Mouse (Mus musculus) thymus, postnatal 10 days (tissue): ENCODE results near the gene Pkib.

Experiments used
- DNase-seq, 2 experiments: peaks; one replicate each; pipeline ENCODE4 v3.0.0; 2021; ENCODE audit warnings: low spot score in 2 of 2

The Pkib gene

GRCm38 (mm10) chr10:57631896-57632867, at the start of gene Pkib:
Gene Pkib, plus strand, starts transcription at chr10:57631981.
- peak; percentile 8 to 37 for DNase-seq

GRCm38 (mm10) chr10:57583927-57584326, 47.9 kb upstream of the Pkib start:
- no peak for DNase-seq

GRCm38 (mm10) chr10:57594266-57594665, 37.5 kb upstream of the Pkib start:
- DNase-seq, result no peak

GRCm38 (mm10) chr10:57597172-57597571, 34.6 kb upstream of the Pkib start:
- no peak for DNase-seq

GRCm38 (mm10) chr10:57602951-57603350, 28.8 kb upstream of the Pkib start:
- DNase-seq, result no peak

GRCm38 (mm10) chr10:57623311-57623710, 8.5 kb upstream of the Pkib start:
- no peak for DNase-seq

GRCm38 (mm10) chr10:57627773-57628172, 4.0 kb upstream of the Pkib start:
- DNase-seq, result no peak

- no peak for DNase-seq
Observed at GRCm38 (mm10) chr10:57630557-57630956, 1.2 kb upstream of the Pkib start.

GRCm38 (mm10) chr10:57632868-57633240, 1.1 kb downstream of the Pkib start:
- no peak for DNase-seq

GRCm38 (mm10) chr10:57636970-57637369, 5.2 kb downstream of the Pkib start:
- DNase-seq, result no peak

- DNase-seq, result no peak
Observed at GRCm38 (mm10) chr10:57638250-57638649, 6.5 kb downstream of the Pkib start.

- no peak for DNase-seq
Observed at GRCm38 (mm10) chr10:57639540-57639939, 7.8 kb downstream of the Pkib start.

- DNase-seq, result no peak
Observed at GRCm38 (mm10) chr10:57653297-57653696, 21.5 kb downstream of the Pkib start.

- no peak for DNase-seq
Observed at GRCm38 (mm10) chr10:57660505-57660904, 28.7 kb downstream of the Pkib start.

GRCm38 (mm10) chr10:57663758-57664157, 32.0 kb downstream of the Pkib start:
- no peak for DNase-seq

GRCm38 (mm10) chr10:57664253-57664652, 32.5 kb downstream of the Pkib start:
- no peak for DNase-seq

- DNase-seq, result no peak
Observed at GRCm38 (mm10) chr10:57675740-57676139, 44.0 kb downstream of the Pkib start.

- no peak for DNase-seq
Observed at GRCm38 (mm10) chr10:57687999-57688398, 56.2 kb downstream of the Pkib start.

GRCm38 (mm10) chr10:57690161-57690560, 58.4 kb downstream of the Pkib start:
- no peak for DNase-seq

GRCm38 (mm10) chr10:57702246-57702645, 70.5 kb downstream of the Pkib start:
- DNase-seq, result no peak

- no peak for DNase-seq
Observed at GRCm38 (mm10) chr10:57721035-57721434, 89.3 kb downstream of the Pkib start.

- no peak for DNase-seq
Observed at GRCm38 (mm10) chr10:57722363-57722762, 90.6 kb downstream of the Pkib start.

- DNase-seq, result peak in 1 of 2 experiments; percentile 8
Observed at GRCm38 (mm10) chr10:57727666-57728065, 95.9 kb downstream of the Pkib start.
